Mouse (Mus musculus) liver, embryonic 14.5 days (tissue): ENCODE measurements at regions not wholly inside any gene's neighbourhood (a gene's known extent, or its start where the extent isn't known, plus 50 kb on each side); places are given as distances from the start of the nearest gene placed in this dataset.

ENCODE experiments used
- ATAC-seq: fragments of 200-750 bp; cut with Nextera tagmentation; 2 replicates; pipeline ENCODE4 v1.8.0; 2017; ENCODE audit warnings: moderate number of reproducible peaks, mild to moderate bottlenecking, moderate library complexity; ENCODE audit not compliant: insufficient read depth
- DNase-seq, 3 experiments: peaks; one replicate each; pipeline ENCODE4 v3.0.0-alpha.2; 2012 to 2013; ENCODE audit warnings: low read depth in 3 of 3, low spot score in 3 of 3
- H3K27ac ChIP-seq: fragments of 300-500 bp; sonication (generic); 2 replicates; pipeline ENCODE4 v1.5.1; 2014; ENCODE audit warnings: moderate library complexity, mild to moderate bottlenecking, control low read depth, inconsistent platforms
- H3K27me3 ChIP-seq: fragments of 300-500 bp; sonication (generic); 2 replicates; pipeline ENCODE4 v1.6.1; 2014; ENCODE audit warnings: mild to moderate bottlenecking, low read length, moderate library complexity; ENCODE audit not compliant: control insufficient read depth, insufficient read depth
- H3K36me3 ChIP-seq: fragments of 300-500 bp; sonication (generic); replicated peaks from 2 replicates; pipeline ENCODE4 v1.6.1; 2014; ENCODE audit warnings: low read depth; ENCODE audit not compliant: control insufficient read depth, insufficient read depth
- H3K4me1 ChIP-seq, 2 experiments: fragments of 200-500 bp in 1 of 2; fragments of 300-500 bp in 1 of 2; sonication (generic) in 1 of 2; replicated peaks; 2 replicates each; pipeline ENCODE4 v1.6.1; 2012 to 2014; ENCODE audit warnings: antibody characterized with exemption in 1 of 2, inconsistent platforms in 1 of 2, low read length in 1 of 2; ENCODE audit not compliant: control insufficient read depth in 2 of 2, insufficient read depth in 2 of 2
- H3K4me2 ChIP-seq: fragments of 300-500 bp; sonication (generic); 2 replicates; pipeline ENCODE4 v1.6.1; 2014; ENCODE audit warnings: low read depth, mild to moderate bottlenecking, control low read depth, moderate library complexity
- H3K4me3 ChIP-seq, 2 experiments: fragments of 200-500 bp in 1 of 2; fragments of 300-500 bp in 1 of 2; sonication (generic) in 1 of 2; 2 replicates each; pipeline ENCODE4 v1.5.1; 2012 to 2014; ENCODE audit warnings: low read depth in 2 of 2, low read length in 2 of 2, mild to moderate bottlenecking in 2 of 2, control low read depth in 1 of 2, inconsistent platforms in 1 of 2, moderate library complexity in 1 of 2; ENCODE audit not compliant: insufficient read depth in 1 of 2
- H3K9ac ChIP-seq: fragments of 300-500 bp; sonication (generic); replicated peaks from 2 replicates; pipeline ENCODE4 v1.6.1; 2014; ENCODE audit warnings: mild to moderate bottlenecking, control low read depth, moderate library complexity
- H3K9me3 ChIP-seq: fragments of 300-500 bp; sonication (generic); 2 replicates; pipeline ENCODE4 v1.6.1; 2016; ENCODE audit warnings: low read length, mixed read lengths; ENCODE audit not compliant: control insufficient read depth
- CTCF ChIP-seq: IDR thresholded peaks from 2 replicates; pipeline ENCODE4 v1.5.1; 2016; ENCODE audit warnings: antibody characterized with exemption, low read depth, control low read depth
- EP300 ChIP-seq: IDR thresholded peaks from 2 replicates; pipeline ENCODE4 v1.6.1; 2016; ENCODE audit warnings: antibody characterized with exemption, low read depth
- WGBS: fragments of 180-500 bp; shearing (Covaris S2); extraction: QIAGEN DNeasy Blood & Tissue Kit; methylation state at CpG from one replicate; pipeline ENCODE4 v1.1.7; 2014; ENCODE audit not compliant: insufficient replicate concordance; 5-methylcytosine and 5-hydroxymethylcytosine counted together

DNA sequence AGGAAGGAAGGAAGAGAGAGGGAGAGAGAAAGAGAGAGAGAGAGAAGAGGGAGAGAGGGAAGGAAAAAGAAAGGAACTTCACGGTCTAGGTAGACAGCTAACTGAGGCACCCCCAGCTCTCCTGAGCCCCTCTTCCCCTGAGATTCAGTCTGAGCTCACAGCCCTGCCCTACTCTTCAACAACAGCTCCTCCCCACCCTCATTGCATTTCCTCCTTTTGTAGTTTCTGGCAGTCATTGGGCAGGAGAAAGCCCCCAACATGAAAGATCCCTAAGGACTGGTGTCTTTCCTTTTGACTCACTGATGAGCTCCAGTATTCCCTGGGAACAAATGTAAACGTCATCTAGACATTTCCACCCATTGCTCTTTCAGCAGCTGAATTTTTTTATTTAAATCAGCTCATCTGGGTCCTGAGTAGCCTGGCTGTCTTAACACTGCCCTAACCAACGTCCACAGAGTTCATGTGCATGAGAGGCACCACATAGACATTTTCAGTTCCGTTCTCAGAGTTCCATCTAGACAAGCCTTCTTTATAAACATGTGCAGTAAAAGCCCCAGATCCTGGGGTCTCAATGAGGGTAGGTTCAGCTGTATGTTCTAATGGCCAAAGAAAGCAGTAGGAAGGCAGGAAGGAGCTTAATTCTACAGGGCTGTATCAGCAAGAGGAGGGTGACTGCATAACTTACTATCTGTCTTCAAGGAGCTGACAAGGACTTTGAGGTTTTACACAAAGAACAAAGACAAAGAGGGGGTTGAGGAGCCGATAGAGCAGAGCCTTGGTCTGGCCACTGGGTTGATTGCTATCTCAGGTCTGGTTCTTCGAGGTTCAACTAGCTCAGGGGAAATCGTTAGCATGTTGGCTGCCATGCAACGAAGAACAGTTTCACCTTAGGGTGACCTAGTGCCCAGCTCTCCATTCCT is 87.6 kb upstream of the Ifngr1 start:
- no peaks in the 10 kb centered on the region for H3K9me3 ChIP-seq
- ATAC-seq (no peak), DNase-seq (no peak)
- H3K27ac ChIP-seq, result no peak overlapping the region
- H3K27me3 ChIP-seq, result no peaks in the 10 kb centered on the region
- no peaks in the 10 kb centered on the region for H3K36me3 ChIP-seq
- no peak overlapping the region for H3K9ac ChIP-seq
- TF ChIP-seq CTCF (no peak), EP300 (no peak)
- H3K4me3 ChIP-seq, result no peak overlapping the region
- peaks cover 0 to 6% of the 10 kb centered on the region in 2 experiments; a peak in 1 of 4 replicates for H3K4me1 ChIP-seq
- H3K4me2 ChIP-seq, result no peak overlapping the region
- 17% methylated on average over 8 of the region's 8 CpGs for WGBS

DNA sequence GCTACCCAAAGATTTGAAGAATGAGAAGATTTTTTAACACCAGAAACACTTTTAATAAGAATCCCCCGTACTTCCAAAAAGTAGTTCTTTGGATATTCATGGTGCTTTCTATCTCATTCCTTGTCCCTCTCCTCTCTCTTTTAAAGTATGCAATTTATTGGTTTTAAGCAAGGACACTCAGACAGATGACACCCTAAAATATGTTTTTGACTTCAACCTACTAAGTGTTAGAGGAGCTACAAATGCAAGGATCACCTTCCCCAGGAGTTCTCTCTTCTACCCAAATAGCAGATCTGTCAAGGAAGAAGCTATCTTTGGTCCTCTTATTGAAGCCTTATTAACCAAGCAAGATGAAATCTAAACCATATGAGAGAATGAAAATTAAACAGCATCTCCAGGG is 86.6 kb upstream of the Ifngr1 start:
- Histone ChIP-seq H3K4me1 (peaks cover 0 to 6% of the 10 kb centered on the region in 2 experiments; a peak in 1 of 4 replicates), H3K36me3 (no peaks in the 10 kb centered on the region), H3K4me2 (no peak overlapping the region), H3K27ac (no peak overlapping the region), H3K9me3 (no peaks in the 10 kb centered on the region), H3K9ac (no peak overlapping the region), H3K4me3 (no peak overlapping the region), H3K27me3 (no peaks in the 10 kb centered on the region)
- ATAC-seq (no peak), DNase-seq (no peak)
- 76% methylated on average over 1 of the region's 1 CpGs for WGBS
- TF ChIP-seq CTCF, result no peak
- TF ChIP-seq EP300, result no peak

DNA sequence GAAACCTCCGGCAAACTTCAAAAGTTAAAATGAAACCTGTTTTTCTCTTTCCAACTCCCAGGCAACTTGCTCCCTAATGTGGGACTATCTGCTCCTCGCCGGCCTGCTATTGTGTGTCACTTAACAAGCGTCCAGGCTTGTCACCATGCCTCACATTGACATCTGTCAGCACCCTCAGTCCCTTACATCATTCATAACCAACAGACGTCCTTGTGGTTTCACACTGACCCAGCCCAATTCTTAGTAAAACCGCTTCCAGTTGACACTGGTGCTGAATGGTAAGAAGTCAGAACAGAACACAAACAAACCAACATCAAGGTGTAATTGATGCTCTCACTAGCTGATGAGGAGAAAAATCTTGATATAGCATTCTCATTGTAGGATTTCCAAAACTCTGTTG is 85.8 kb upstream of the Ifngr1 start:
- no peak overlapping the region for H3K4me3 ChIP-seq
- H3K9ac ChIP-seq, result no peak overlapping the region
- no peak for TF ChIP-seq CTCF
- no peak for TF ChIP-seq EP300
- H3K4me2 ChIP-seq, result no peak overlapping the region
- ATAC-seq, result no peak
- no peak for DNase-seq
- H3K36me3 ChIP-seq, result no peaks in the 10 kb centered on the region
- no peaks in the 10 kb centered on the region for H3K27me3 ChIP-seq
- H3K9me3 ChIP-seq, result no peaks in the 10 kb centered on the region
- 25% methylated on average over 6 of the region's 6 CpGs for WGBS
- H3K27ac ChIP-seq, result no peak overlapping the region
- H3K4me1 ChIP-seq, result peaks cover 0 to 6% of the 10 kb centered on the region in 2 experiments; a peak in 1 of 4 replicates

GRCm38 (mm10) chr10:19506434-19506833 is 85.3 kb upstream of the Ifngr1 start:
- no peaks in the 10 kb centered on the region for H3K9me3 ChIP-seq
- TF ChIP-seq CTCF, result no peak
- no peak for TF ChIP-seq EP300
- ATAC-seq, result no peak
- no peak overlapping the region for H3K4me2 ChIP-seq
- H3K27me3 ChIP-seq, result no peaks in the 10 kb centered on the region
- H3K36me3 ChIP-seq, result no peaks in the 10 kb centered on the region
- DNase-seq, result no peak
- no peak overlapping the region for H3K9ac ChIP-seq
- no peak overlapping the region for H3K4me3 ChIP-seq
- no peak overlapping the region for H3K27ac ChIP-seq
- H3K4me1 ChIP-seq, result peaks cover 0 to 6% of the 10 kb centered on the region in 2 experiments; a peak in 1 of 4 replicates

DNA sequence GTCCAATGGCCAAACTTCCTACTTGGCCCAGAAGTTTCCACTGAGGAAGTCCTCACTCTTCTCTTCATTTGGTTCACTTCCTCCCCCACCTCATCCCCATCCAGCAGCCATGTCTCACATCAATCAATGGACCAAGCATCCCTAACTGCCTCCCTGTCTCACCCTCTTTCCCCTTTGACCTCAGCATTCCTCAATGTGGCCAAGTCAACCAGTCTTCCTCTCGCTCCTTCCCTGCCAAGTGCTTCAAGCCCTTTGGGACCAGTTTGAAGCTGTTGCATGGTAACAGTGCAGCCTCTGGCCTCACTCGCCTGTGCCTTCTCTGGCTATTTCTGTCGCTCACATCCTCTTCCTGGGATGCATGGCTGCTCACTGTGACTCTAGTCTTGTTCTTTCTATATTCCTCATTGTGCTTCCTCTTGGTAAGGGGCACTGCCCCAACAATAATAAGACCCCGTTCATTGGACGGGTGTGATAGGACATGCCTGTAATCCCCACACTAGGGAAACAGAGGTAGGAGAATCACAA is 83.5 kb upstream of the Ifngr1 start:
- H3K9ac ChIP-seq, result no peak overlapping the region
- 62% methylated on average over 5 of the region's 5 CpGs for WGBS
- no peaks in the 10 kb centered on the region for H3K36me3 ChIP-seq
- no peak overlapping the region for H3K4me3 ChIP-seq
- no peak overlapping the region for H3K4me2 ChIP-seq
- H3K9me3 ChIP-seq, result no peaks in the 10 kb centered on the region
- no peaks in the 10 kb centered on the region for H3K27me3 ChIP-seq
- TF ChIP-seq EP300 (no peak), CTCF (no peak)
- no peak overlapping the region for H3K27ac ChIP-seq
- no peak for ATAC-seq
- peaks cover 0 to 6% of the 10 kb centered on the region in 2 experiments; a peak in 1 of 4 replicates for H3K4me1 ChIP-seq
- no peak for DNase-seq
